Mouse (Mus musculus) heart, embryonic 15.5 days (tissue): ENCODE measurements around the gene Tenm2. TPM values are rescaled to one million over a fixed set of nuclear protein-coding genes. Genes with fewer than 3 reads are reported as not detected.

ENCODE experiments used
- ATAC-seq: fragments of 200-750 bp; cut with Nextera tagmentation; replicated peaks from 2 replicates; pipeline ENCODE4 v1.8.0; 2017; ENCODE audit warnings: low read depth, moderate TSS enrichment; ENCODE audit not compliant: insufficient number of reproducible peaks, insufficient read depth, low FRiP score
- H3K27ac ChIP-seq: fragments of 300-500 bp; sonication (generic); 2 replicates; pipeline ENCODE4 v1.5.1; 2015; ENCODE audit warnings: mild to moderate bottlenecking, inconsistent platforms
- H3K27me3 ChIP-seq: fragments of 300-500 bp; sonication (generic); 2 replicates; pipeline ENCODE4 v1.6.1; 2015; ENCODE audit warnings: inconsistent platforms
- H3K36me3 ChIP-seq: fragments of 300-500 bp; sonication (generic); 2 replicates; pipeline ENCODE4 v1.6.1; 2015; ENCODE audit warnings: mild to moderate bottlenecking, inconsistent platforms
- H3K4me1 ChIP-seq: fragments of 300-500 bp; sonication (generic); replicated peaks from 2 replicates; pipeline ENCODE4 v1.6.1; 2015; ENCODE audit warnings: inconsistent platforms
- H3K4me2 ChIP-seq: fragments of 300-500 bp; sonication (generic); 2 replicates; pipeline ENCODE4 v1.6.1; 2015; ENCODE audit warnings: inconsistent platforms, mild to moderate bottlenecking, moderate library complexity
- H3K4me3 ChIP-seq: fragments of 300-500 bp; sonication (generic); 2 replicates; pipeline ENCODE4 v1.5.1; 2015; ENCODE audit warnings: mild to moderate bottlenecking, inconsistent platforms
- H3K9ac ChIP-seq: fragments of 300-500 bp; sonication (generic); 2 replicates; pipeline ENCODE4 v1.6.1; 2015; ENCODE audit warnings: mild to moderate bottlenecking, inconsistent platforms
- H3K9me3 ChIP-seq: fragments of 300-500 bp; sonication (generic); replicated peaks from 2 replicates; pipeline ENCODE4 v1.6.1; 2016; ENCODE audit warnings: inconsistent platforms
- WGBS: fragments of 180-500 bp; shearing (Covaris S2); methylation state at CpG from one replicate; pipeline ENCODE4 v1.1.7; 2015; ENCODE audit warnings: mixed read lengths; 5-methylcytosine and 5-hydroxymethylcytosine counted together
- polyA plus RNA-seq: library from polyadenylated mRNA; unstranded; fragments of >200 nt; fragmentation: Nextera tagmentation; extraction: Ambion mirVana; gene quantifications from 2 replicates; pipeline ENCODE4 v1.2.1, GENCODE M21; 2015

Gene Tenm2
- polyA plus RNA-seq, 1 experiment from 2014 or later = 0.49 TPM

DNA sequence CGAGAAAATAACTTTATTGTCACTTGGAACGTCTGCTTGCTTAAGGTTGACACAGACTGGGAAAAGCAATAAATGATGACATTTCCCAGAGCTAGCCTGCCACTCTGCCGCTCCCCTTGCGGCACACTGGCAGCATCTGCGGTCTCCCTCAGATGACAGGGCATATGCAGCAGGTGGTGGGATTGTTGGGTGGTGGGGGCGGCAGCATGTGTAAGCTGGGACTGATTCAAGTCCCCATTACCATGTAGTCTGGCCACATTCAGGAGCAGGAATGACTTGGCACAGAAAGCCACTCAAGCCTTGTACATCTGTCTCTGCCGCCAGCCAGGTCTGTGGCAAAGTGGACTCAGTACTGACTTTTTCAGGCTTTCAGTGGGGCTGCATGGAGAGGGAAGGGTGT, 1059.7 kb downstream of the Tenm2 start:
- H3K9me3 ChIP-seq = no peaks in the 10 kb centered on the region
- H3K4me3 ChIP-seq = no peak overlapping the region
- 69% methylated on average over 7 of the region's 7 CpGs for WGBS
- no peaks in the 10 kb centered on the region for H3K36me3 ChIP-seq
- H3K27ac ChIP-seq = no peak overlapping the region
- no peak for ATAC-seq
- H3K4me1 ChIP-seq = no peaks in the 10 kb centered on the region; the same call in 1 of the 2 replicates
- no peaks in the 10 kb centered on the region for H3K27me3 ChIP-seq
- H3K9ac ChIP-seq = no peak overlapping the region
- H3K4me2 ChIP-seq = no peak overlapping the region

DNA sequence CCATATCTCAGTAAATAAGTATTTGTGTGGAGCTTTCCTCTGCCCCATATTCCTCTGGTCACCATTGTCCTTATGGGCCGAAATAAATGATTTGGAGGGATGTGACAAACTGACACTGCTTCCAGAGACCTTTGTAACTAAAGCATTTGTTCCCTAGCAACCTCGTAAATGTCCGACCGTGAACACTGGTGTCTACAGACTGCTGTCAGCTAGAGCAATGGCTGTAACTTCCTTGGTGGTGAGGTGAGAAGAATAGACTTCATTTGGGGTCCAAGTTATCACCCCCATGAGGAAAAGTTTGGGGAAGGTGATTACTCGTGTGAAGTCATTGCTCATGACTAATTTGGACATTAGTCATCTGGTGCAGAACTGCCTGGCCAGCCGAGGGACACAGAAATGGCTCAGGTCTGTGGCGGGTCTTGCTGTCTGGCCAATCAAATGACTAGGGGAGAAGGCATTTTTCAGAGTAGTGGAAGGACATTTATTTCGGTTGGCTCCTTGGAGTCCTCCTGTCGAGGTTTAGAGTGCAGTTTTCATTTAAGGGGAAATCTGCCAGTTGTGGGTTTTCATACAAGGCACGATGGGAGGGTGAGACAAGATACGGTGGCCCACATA, 1062.6 kb downstream of the Tenm2 start:
- Histone ChIP-seq H3K36me3 (no peaks in the 10 kb centered on the region), H3K27me3 (no peaks in the 10 kb centered on the region), H3K9ac (no peak overlapping the region), H3K9me3 (no peaks in the 10 kb centered on the region), H3K4me2 (no peak overlapping the region), H3K4me3 (no peak overlapping the region), H3K27ac (no peak overlapping the region), H3K4me1 (no peaks in the 10 kb centered on the region; the same call in 1 of the 2 replicates)
- 67% methylated on average over 11 of the region's 11 CpGs for WGBS
- ATAC-seq = no peak

DNA sequence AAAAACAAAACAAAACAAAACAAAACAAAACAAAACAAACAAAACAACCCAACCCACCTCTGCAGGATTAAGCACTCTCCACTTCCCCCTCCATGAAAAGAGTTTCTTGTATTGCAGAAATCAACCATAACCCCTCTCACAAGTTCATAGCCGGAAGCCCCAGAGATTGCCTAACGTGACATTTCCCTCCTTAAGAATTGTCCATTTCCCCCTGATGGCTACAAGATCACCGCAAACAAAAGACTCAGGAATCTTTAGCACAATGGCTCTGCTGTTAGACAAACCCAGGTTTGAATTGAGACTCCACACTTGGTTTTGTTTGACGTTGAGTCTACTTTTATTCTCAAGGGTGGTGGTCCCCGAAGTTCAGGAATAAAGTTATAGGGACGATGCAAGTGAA, 1063.2 kb downstream of the Tenm2 start:
- no peak overlapping the region for H3K4me2 ChIP-seq
- H3K9ac ChIP-seq = no peak overlapping the region
- 80% methylated on average over 6 of the region's 6 CpGs for WGBS
- H3K27ac ChIP-seq = no peak overlapping the region
- ATAC-seq = no peak
- H3K27me3 ChIP-seq = no peaks in the 10 kb centered on the region
- no peaks in the 10 kb centered on the region for H3K36me3 ChIP-seq
- no peaks in the 10 kb centered on the region for H3K9me3 ChIP-seq
- no peaks in the 10 kb centered on the region; the same call in 1 of the 2 replicates for H3K4me1 ChIP-seq
- no peak overlapping the region for H3K4me3 ChIP-seq

DNA sequence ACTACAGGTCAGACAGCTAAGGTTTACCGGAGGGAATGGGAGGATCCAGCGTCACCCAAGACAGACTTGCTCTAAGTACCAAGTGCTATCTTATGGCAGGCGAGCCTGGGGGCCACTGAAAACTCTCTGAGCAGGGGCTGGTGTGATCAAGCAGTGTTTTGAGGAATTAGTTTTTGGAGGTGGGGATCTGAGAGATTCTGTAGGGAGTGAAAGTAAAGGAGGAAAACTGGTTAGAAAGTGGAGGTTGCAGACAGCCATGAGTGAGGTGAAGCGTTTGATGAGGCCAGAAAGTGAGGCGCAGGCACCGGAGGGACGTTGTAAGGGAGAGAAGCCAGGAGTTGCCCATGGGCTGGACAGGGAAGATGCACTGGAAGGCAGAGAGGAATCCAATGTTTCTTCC, 1063.8 kb downstream of the Tenm2 start:
- no peak overlapping the region for H3K4me3 ChIP-seq
- H3K9me3 ChIP-seq = no peaks in the 10 kb centered on the region
- H3K9ac ChIP-seq = no peak overlapping the region
- H3K27ac ChIP-seq = no peak overlapping the region
- no peaks in the 10 kb centered on the region; the same call in 1 of the 2 replicates for H3K4me1 ChIP-seq
- ATAC-seq = no peak
- H3K4me2 ChIP-seq = no peak overlapping the region
- no peaks in the 10 kb centered on the region for H3K36me3 ChIP-seq
- no peaks in the 10 kb centered on the region for H3K27me3 ChIP-seq
- 83% methylated on average over 7 of the region's 7 CpGs for WGBS

DNA sequence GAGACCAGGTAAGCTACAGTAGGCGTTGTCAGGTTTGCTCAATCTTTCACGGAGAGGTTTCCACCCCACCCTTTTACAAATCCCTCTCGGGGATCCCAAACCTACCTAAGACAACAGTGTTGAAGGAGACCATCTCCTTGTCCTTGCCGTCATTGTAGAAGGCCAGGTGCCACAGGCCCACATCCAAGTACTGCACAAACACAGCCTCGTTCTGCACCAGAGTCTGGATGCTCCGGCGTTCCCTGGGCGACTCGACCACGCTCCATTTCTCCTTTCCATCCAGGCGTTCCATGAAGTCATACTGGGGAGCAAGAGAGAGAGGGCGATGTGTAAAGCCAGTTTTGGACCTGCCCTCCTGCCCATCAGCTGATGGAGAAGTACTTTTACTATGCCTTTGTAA, 1064.5 kb downstream of the Tenm2 start:
- no peak overlapping the region for H3K4me2 ChIP-seq
- H3K27me3 ChIP-seq = no peaks in the 10 kb centered on the region
- no peaks in the 10 kb centered on the region for H3K9me3 ChIP-seq
- H3K4me1 ChIP-seq = no peaks in the 10 kb centered on the region; the same call in 1 of the 2 replicates
- 89% methylated on average over 12 of the region's 12 CpGs for WGBS
- H3K36me3 ChIP-seq = no peaks in the 10 kb centered on the region
- H3K9ac ChIP-seq = no peak overlapping the region
- H3K4me3 ChIP-seq = no peak overlapping the region
- H3K27ac ChIP-seq = no peak overlapping the region
- ATAC-seq = no peak

DNA sequence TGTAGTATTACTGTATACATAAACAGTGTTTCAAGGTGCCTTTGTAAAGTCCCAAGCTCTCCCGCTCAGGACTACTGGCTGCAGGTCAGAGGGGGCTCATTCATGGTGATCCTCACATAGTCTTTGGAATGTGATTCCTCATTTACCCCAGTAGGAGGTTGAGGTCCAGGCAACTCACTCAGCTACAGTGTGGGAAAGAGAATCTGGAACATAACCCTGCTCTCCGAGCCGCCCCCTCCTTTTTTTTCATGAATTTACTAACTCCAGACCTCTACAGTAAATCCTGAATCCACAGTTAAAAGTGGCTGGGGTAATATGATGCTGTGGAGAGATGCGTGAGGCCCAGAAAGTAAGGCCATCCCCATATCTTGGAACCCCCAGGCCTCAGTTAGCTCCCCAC, 1066.0 kb downstream of the Tenm2 start:
- no peak for ATAC-seq
- Histone ChIP-seq H3K4me1 (no peaks in the 10 kb centered on the region), H3K27ac (no peak overlapping the region), H3K9ac (no peak overlapping the region), H3K4me3 (no peak overlapping the region), H3K4me2 (no peak overlapping the region), H3K36me3 (no peaks in the 10 kb centered on the region), H3K27me3 (no peaks in the 10 kb centered on the region), H3K9me3 (no peaks in the 10 kb centered on the region)
- 73% methylated on average over 4 of the region's 4 CpGs for WGBS

DNA sequence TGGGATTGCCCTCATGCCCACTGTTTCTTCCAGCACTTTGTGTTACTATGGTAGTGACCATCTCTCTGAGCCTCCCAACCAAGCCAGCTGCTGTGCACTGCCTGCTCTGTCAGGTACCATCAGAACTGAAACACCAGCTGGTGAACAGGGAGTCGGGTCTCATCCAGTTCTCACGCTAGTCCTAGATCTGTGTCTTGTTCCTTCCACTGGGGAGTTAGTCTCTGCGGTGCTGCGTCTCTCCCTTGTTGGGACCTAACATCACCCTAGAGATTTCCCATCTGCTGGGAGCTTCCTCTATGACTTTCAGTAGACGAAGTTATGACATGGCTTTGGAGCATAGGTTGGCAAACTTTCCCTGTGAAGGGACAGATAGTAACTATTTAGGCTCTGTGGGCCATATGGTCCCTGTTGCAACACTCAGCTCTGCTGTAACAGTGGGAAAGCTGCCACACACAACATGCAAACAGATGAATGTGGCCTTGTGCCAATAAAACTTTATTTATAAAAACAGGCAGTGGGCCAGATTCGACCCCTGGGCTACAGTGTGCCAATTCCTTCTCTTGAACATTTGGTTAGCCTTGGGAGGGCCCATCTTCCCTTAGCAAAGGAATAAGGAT, 1066.7 kb downstream of the Tenm2 start:
- H3K4me2 ChIP-seq = no peak overlapping the region
- 71% methylated on average over 6 of the region's 6 CpGs for WGBS
- no peak overlapping the region for H3K9ac ChIP-seq
- ATAC-seq = no peak
- H3K27me3 ChIP-seq = no peaks in the 10 kb centered on the region
- no peak overlapping the region for H3K27ac ChIP-seq
- H3K36me3 ChIP-seq = no peaks in the 10 kb centered on the region
- no peak overlapping the region for H3K4me3 ChIP-seq
- H3K4me1 ChIP-seq = no peaks in the 10 kb centered on the region
- H3K9me3 ChIP-seq = no peaks in the 10 kb centered on the region

DNA sequence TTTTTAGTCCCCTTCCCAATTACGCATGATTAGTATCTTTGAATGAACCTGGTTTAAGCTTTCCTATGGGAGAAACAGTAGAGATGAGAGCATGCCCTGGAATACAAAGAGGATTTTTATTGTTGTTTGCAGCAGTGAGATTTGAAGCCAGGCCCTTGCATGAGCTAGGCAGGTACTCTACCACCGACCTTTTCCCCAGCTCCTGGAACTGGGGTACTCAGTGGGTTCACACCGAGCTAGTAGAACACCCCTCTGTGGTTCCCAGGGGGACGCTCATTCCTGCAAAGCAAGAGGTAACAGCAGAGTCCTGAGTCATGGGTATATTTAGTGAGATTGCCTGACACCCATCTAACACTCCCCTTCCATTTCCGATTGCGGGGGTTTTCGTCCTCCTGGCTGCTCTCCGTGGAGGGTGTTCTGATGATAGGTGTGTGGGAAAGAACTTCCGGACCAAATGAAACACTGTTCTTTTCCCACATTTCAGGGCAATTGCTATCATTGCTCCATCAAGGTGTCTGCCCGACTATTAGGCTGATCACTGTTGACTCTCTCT, 1067.9 kb downstream of the Tenm2 start:
- H3K9me3 ChIP-seq = no peaks in the 10 kb centered on the region
- H3K4me2 ChIP-seq = no peak overlapping the region
- no peaks in the 10 kb centered on the region for H3K4me1 ChIP-seq
- H3K27me3 ChIP-seq = no peaks in the 10 kb centered on the region
- ATAC-seq = no peak
- H3K9ac ChIP-seq = no peak overlapping the region
- H3K4me3 ChIP-seq = no peak overlapping the region
- no peak overlapping the region for H3K27ac ChIP-seq
- H3K36me3 ChIP-seq = no peaks in the 10 kb centered on the region
- WGBS = 83% methylated on average over 10 of the region's 10 CpGs

DNA sequence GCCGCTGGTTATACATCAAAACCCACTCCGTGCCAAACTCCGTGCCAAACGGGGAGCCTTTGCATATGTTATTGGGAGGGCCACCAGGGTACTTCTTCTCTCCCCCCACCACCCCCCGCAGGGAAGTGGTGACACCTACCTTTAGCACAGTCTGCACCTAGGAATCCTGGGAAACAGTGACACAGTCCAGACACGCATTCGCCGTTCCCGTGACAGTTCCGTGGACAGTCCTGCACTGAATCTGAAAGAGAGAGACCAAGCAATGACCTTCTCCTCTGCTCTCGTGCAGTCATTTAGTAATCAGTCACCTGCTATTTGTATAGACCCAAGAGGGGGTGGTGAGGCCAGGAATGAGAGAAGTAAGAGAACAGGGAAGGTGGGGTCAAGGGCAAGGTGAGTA, 1072.2 kb downstream of the Tenm2 start:
- Histone ChIP-seq H3K27me3 (no peaks in the 10 kb centered on the region), H3K27ac (no peak overlapping the region), H3K4me1 (peaks cover 3% of the 10 kb centered on the region; the same call in 1 of the 2 replicates), H3K9me3 (no peaks in the 10 kb centered on the region), H3K9ac (no peak overlapping the region), H3K4me3 (no peak overlapping the region), H3K4me2 (no peak overlapping the region), H3K36me3 (no peaks in the 10 kb centered on the region)
- no peak for ATAC-seq
- WGBS = 69% methylated on average over 11 of the region's 11 CpGs

DNA sequence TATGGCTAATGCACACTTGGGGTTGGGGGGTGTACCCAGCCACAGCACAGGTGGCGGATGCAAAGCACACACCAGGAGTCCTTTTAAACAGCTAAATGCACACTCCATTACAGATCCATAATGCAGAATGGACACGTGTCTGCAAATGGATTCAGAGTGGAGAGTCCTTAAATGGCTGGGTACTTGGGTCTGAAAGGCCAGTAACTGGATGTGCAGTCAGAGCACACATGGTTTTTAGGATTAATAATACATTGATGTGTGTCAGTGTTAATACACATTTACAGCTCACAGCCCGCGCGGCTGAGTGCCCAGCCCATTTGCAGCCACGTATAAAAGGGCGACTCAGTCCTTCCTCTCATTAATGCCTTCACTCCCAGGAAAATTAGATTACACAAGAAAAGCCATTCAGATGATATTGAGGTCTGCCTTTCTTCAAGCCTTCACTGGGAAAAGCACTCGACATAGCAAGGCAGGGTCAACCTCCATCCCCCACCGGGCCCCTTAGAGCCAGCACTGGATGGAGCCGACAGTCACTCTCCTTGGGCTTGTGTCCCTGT, 1073.9 kb downstream of the Tenm2 start:
- Histone ChIP-seq H3K27me3 (no peaks in the 10 kb centered on the region), H3K4me1 (peaks cover 4% of the 10 kb centered on the region; the same call in 1 of the 2 replicates), H3K27ac (no peak overlapping the region), H3K9me3 (no peaks in the 10 kb centered on the region), H3K36me3 (no peaks in the 10 kb centered on the region), H3K4me2 (no peak overlapping the region), H3K9ac (no peak overlapping the region), H3K4me3 (no peak overlapping the region)
- ATAC-seq = no peak; the same call in 1 of the 2 replicates
- 64% methylated on average over 10 of the region's 10 CpGs for WGBS

DNA sequence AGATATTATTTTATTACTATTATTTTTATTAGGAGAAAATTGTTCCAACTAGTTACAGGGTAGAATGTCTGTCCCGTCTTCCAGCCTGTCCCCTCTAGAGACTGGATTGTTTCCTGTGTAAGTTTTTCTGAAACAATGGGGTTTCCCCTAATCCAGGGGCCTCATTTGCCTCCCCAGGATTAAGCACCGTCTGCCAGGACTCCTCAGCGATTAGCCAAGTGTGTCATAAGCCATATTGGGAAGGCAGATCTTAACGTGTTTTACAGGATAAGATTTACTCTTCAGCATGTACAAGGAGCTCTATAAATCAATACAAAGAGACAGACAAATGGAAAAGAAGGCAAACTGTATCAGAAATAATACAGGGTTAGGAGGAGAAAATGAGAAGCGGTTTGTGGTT, 1082.3 kb downstream of the Tenm2 start:
- Histone ChIP-seq H3K36me3 (no peaks in the 10 kb centered on the region), H3K27me3 (no peaks in the 10 kb centered on the region), H3K4me2 (no peak overlapping the region), H3K9me3 (no peaks in the 10 kb centered on the region), H3K27ac (no peak overlapping the region), H3K4me1 (peaks cover 11% of the 10 kb centered on the region), H3K9ac (no peak overlapping the region), H3K4me3 (no peak overlapping the region)
- no peak for ATAC-seq
- WGBS = 58% methylated on average over 5 of the region's 5 CpGs
